Mouse (Mus musculus) testis, postnatal 14 days (tissue): ENCODE data around the gene Slc16a6.

Experiments used
- DNase-seq: peaks from one replicate; pipeline ENCODE4 v3.0.0; 2021; ENCODE audit warnings: low spot score

Slc16a6 gene

GRCm38 (mm10) chr11:109487111-109487510 is 13.7 kb upstream of the Slc16a6 start:
- no peak for DNase-seq

GRCm38 (mm10) chr11:109485398-109486045 is 12.1 kb upstream of the Slc16a6 start:
- DNase-seq, result peak; percentile 29

DNA sequence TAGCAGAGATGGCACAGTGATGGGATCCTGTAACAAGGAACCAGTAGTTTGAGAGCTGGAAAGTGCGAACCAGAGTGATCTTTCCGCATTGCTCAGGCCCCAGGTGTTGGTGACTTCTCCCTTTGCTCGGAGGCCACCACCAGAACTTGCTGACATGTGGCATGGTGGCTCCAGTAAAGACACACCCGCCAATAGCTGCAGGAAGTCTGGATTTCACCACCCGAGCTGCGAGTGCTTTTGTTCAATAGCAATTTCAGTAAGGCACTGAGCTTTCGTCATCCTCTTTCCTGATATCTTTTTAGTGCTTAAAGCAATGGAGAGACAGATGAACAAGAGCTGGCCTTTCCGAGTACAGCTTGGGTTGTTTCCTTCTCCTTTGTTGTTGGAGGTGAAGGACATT is 7.0 kb upstream of the Slc16a6 start:
- DNase-seq, result no peak

DNA sequence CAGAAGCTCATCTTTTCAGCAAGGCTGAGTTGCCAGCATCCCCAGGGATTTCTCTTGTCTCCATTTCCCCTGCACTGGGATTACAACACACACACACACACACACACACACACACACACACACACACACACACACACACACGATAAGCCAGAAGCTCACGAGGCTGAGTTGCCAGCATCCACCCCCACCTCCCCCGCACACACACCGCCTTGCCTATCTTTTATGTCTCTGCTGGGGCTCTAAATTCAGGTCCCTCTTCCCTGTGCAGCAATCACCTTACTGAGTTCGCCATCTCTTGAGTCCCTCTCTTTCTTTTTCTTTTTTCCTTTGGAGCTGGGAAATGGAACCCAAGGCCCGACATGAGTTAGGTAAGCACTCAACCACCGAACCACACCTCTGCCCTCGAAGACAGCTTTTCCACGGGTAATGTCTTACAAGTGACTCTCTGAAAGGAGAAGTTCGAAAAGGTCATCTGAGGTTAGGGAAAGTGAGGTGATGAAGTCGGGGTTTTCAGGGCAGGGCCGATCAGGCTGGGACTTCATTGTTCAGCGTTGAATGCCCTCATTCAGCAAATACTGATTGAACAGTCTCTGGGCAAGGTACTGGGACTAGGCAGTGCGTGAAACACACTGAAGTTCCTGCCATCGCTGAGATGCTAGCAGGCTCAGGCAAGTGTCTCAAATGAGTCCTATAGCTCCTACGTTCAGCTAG is 6.3 kb upstream of the Slc16a6 start:
- no peak for DNase-seq

DNA sequence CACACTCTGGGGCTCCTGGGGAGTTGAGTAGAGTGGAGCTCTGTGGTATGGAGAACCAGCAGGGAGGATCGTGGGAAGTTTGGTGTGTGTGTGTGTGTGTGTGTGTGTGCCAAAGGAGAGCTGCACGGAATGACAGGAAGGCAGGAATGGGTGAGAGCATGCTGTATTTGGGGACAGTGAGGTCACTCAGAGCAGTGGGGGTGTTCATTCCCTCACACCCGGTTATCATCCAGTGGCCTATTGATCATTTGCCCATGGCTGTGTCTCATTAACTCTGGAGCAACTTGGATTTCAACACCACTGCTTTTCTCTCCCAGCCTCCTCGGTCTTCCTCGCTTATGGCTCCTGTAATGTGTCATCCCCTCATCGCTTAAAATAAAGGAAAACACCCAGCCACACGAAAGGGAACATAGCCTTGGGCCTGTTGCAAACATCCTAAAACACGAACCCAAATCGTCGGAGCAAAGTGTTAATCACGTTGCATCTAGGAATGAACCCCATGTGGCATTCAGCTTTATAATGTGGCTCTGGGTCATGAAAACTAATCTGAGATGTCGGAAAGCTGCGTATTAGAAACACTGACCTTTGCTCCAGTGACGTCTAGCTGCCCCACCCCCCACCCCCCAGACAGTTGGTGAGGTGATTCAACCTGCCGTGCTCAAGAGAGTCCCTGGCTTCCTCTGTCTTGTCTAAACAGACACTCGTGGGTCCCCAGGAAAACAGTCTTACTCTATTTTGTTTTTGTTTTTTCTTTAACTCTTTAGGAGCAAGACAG is 4.4 kb upstream of the Slc16a6 start:
- no peak for DNase-seq

- no peak for DNase-seq
Observed at GRCm38 (mm10) chr11:109476653-109477052, 3.3 kb upstream of the Slc16a6 start.

DNA sequence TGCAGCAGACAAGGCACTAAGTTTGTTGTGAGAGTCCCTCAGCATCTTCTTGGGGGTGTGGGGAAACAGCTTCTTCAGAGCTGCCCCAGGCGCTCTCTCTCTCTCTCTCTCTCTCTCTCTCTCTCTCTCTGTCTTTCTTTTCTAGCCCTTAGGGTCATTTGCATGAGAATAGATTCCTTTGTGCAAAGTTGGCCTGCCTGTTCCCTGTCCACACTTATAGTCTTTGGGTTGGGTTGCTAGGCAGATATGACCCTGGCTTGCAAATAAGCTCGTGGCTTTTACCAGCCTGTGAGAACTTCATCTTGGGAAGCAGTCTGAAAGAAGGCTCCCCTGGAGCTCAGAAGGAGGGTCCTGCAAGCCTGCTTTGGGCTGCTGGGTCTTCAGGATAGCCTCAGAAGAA is 2.8 kb upstream of the Slc16a6 start:
- DNase-seq, result no peak

GRCm38 (mm10) chr11:109475717-109476116 is 2.3 kb upstream of the Slc16a6 start:
- no peak for DNase-seq

DNA sequence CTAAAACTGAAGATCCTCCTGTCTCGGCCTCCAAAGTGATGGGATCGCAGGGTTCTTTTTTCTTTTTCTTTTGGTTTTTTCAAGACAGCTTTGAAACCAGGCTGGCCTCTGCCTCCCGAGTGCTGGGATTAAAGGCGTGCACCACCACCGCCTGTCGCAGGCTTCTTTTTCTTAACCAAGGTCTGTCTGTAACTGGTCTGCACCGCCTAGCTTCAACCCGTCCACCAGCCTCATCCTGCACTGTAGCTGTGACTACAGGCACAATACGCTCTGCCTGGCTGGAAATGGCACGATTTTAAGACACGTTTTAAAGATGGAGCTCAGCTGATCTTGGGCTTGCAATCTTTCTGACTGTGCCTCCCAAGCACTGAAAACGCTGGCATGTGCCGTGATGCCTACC is 1.4 kb upstream of the Slc16a6 start:
- no peak for DNase-seq

DNA sequence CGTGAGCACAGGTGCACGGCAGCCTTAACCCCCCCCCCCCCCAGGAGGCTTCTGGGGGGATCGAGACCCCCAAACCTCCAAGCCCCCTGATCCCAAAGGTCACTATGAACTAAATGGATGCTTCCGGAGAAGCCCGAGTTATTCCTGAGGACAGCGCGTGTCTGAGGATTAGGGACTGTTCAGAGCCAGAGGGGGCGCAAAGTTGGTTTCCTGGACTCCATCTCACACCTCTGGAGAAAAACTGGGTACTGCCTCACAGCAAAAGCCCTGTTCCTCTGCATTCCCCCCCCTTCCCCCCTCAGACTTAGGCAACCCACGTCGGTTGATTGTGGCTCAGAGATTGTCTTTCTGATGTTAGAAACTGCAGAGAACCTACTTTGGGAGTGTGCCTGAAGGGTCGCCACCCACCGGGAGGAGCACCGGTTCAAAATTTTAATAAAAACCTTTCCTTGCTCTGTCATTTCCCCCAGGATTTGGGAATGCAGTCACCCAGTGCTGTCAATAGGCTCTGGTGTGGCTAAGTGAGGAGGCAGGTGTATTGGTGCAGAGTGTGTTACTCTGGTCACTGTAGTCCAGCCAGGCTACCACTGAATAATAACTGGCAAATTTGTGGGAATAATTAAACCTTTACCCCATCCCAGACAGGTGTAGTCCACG is 816 bp upstream of the Slc16a6 start:
- DNase-seq, result no peak

DNA sequence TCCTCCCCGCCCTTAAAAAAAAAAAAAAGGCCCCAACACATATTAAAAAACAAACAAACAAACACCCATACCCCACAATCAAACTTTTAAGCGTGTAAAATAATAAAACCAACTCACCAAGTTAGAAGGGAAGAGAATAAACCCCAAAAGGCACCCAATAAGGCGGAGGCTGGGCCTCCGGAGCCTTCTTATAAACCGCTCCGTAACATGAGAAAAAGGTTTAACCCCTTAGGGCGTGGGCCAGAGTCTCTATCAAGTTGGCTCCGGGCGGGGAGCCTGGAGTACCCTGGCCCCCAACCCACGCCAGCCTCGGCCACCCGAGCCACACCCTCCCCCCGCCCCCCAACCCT is 602 bp downstream of the Slc16a6 start:
- DNase-seq, result no peak

- peak; percentile 24 for DNase-seq
Observed at GRCm38 (mm10) chr11:109472171-109472691, 1.2 kb downstream of the Slc16a6 start.

- DNase-seq, result no peak
Observed at GRCm38 (mm10) chr11:109470921-109471861, 2.2 kb downstream of the Slc16a6 start.

GRCm38 (mm10) chr11:109470170-109470569 is 3.2 kb downstream of the Slc16a6 start:
- no peak for DNase-seq

DNA sequence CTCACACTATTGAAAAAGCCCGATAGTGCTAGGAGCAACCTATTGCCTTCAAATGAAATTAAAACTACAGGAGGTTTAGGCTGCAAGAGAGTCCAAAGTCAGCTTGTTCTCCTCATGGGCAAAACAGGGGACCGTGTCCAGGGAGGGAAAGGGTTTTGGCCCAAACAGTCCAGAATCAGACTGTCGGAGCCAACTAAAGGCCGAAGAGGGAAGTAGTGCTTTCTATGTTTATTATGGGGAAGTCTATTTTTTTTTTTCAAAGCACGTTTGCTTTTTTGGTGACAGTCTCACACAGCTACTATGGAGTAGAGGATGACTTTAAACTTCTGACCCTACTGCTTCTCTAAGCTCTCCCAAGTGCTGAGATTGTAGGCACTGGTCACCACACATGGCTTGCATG is 5.3 kb downstream of the Slc16a6 start:
- no peak for DNase-seq

GRCm38 (mm10) chr11:109466987-109467386 is 6.4 kb downstream of the Slc16a6 start:
- DNase-seq, result no peak

DNA sequence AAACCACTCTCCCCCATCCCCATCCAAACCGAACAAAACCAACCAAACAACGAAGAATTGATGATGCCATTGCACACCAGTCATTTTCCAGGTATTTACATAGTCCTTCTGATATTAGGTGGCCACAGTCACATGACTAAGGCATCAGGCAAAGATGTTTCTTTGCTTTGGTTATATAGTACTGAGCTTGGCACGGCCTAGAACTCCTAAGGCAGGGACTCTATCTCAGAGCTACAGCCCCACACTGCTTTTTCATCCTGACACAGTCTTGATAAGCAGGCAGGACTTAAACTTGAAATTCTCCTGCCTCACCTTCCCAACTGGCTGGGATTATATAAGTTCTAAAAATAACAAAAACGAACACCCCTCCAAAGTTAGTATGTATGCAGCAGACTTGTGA is 8.3 kb downstream of the Slc16a6 start:
- no peak for DNase-seq

DNA sequence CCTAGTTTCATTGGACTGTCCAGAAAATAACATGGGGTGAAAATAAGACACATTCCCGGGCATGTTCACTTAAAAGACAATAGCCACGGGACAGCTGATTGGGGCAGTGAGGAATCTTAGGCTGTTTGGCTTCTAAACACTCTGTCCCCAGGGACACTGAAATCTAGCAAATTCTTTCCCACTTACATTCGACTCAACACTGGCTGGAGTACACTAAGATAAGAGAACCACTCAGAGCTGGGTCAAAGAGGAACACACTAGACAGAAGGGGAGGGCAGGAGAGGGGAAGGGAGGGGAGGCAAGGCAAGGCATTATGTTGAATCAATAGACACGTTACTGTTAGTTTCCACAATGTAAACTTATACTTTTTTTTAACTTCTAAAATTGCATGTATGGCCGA is 12.8 kb downstream of the Slc16a6 start:
- DNase-seq, result no peak

DNA sequence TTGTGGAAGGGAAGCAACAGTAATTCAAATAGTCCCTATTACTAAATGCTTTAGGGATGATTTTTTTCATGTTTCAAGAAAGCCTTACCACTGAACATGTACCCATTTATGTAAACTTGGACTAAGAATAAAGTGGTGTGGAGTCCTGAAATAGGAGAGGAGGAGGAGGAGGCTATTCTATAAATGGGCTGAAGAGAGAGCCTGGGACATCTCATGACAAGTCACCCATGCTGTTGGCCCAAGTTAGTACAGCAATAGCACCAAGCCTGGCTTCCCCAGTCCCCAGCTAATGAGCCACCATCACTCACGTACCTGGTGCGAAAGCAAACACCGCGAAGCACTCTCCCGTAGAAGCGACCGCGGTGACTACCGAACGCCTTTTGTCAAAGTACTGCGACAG is 15.2 kb downstream of the Slc16a6 start:
- no peak for DNase-seq

DNA sequence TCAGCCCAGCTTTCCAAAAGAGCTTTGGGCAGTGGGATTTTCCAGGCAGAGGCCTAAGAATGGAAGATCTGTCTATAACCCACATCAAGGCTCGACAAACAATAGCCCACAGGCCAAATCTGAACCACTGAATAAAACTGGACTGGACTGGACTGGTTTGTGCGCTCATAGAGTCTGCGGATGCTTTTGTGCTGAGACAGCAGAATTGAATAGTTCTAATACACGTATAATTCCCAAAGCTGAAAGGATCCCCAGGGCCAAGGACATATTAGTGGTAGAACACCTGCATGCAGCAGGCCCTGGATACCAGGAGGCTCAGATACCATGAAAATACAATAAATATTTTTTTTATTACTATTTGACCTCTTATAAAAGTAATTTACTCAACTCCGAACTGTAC is 17.1 kb downstream of the Slc16a6 start:
- no peak for DNase-seq

GRCm38 (mm10) chr11:109451169-109451568 is 22.2 kb downstream of the Slc16a6 start:
- DNase-seq, result no peak
